Mouse (Mus musculus) hindbrain, embryonic 16.5 days (tissue): Measurements from ENCODE around the gene Abcb9. TPM values are rescaled to one million over a fixed set of nuclear protein-coding genes. Genes with fewer than 3 reads are reported as not detected.

Source experiments
- ATAC-seq: fragments of 200-750 bp; cut with Nextera tagmentation; 2 replicates; pipeline ENCODE4 v1.8.0; 2017; ENCODE audit warnings: moderate TSS enrichment, moderate library complexity
- H3K27ac ChIP-seq: fragments of 300-500 bp; sonication (generic); 2 replicates; pipeline ENCODE4 v1.5.1; 2014; ENCODE audit warnings: low read depth, mild to moderate bottlenecking, control low read depth, low read length, moderate library complexity
- H3K27me3 ChIP-seq: fragments of 300-500 bp; sonication (generic); replicated peaks from 2 replicates; pipeline ENCODE4 v1.6.1; 2014; ENCODE audit warnings: low read length; ENCODE audit not compliant: control insufficient read depth, insufficient read depth
- H3K36me3 ChIP-seq: fragments of 300-500 bp; sonication (generic); 2 replicates; pipeline ENCODE4 v1.6.1; 2014; ENCODE audit warnings: mild to moderate bottlenecking, low read length, moderate library complexity, mixed read lengths; ENCODE audit not compliant: control insufficient read depth, insufficient read depth
- H3K4me1 ChIP-seq: fragments of 300-500 bp; sonication (generic); 2 replicates; pipeline ENCODE4 v1.6.1; 2014; ENCODE audit warnings: low read depth, low read length; ENCODE audit not compliant: control insufficient read depth, insufficient read depth
- H3K4me2 ChIP-seq: fragments of 300-500 bp; sonication (generic); 2 replicates; pipeline ENCODE4 v1.6.1; 2014; ENCODE audit warnings: mild to moderate bottlenecking, low read length, control low read depth, moderate library complexity
- H3K4me3 ChIP-seq: fragments of 300-500 bp; sonication (generic); 2 replicates; pipeline ENCODE4 v1.5.1; 2014; ENCODE audit warnings: mild to moderate bottlenecking, low read length, control low read depth, moderate library complexity
- H3K9ac ChIP-seq: fragments of 300-500 bp; sonication (generic); 2 replicates; pipeline ENCODE4 v1.6.1; 2014; ENCODE audit warnings: low read depth, mild to moderate bottlenecking, control low read depth, low read length, moderate library complexity
- H3K9me3 ChIP-seq: fragments of 300-500 bp; sonication (generic); 2 replicates; pipeline ENCODE4 v1.6.1; 2014; ENCODE audit warnings: mild to moderate bottlenecking, low read length, moderate library complexity; ENCODE audit not compliant: control insufficient read depth
- WGBS: fragments of 180-500 bp; shearing (Covaris S2); extraction: QIAGEN DNeasy Blood & Tissue Kit; methylation state at CpG from one replicate; pipeline ENCODE4 v1.1.7; 2014; 5-methylcytosine and 5-hydroxymethylcytosine counted together
- polyA plus RNA-seq: library from polyadenylated mRNA; unstranded; fragments of >200 nt; fragmentation: Nextera tagmentation; extraction: Ambion mirVana; gene quantifications from 2 replicates; pipeline ENCODE4 v1.2.1, GENCODE M21; 2015

Abcb9 gene
- polyA plus RNA-seq, 1 experiment from 2014 or later, result 28.1 TPM

- H3K27ac ChIP-seq, result no peak overlapping the region
- H3K36me3 ChIP-seq, result peaks cover 4% of the 10 kb centered on the region
- H3K4me2 ChIP-seq, result no peak overlapping the region
- ATAC-seq, result no peak
- 93% methylated on average over 24 of the region's 24 CpGs for WGBS
- H3K9me3 ChIP-seq, result no peaks in the 10 kb centered on the region
- peaks cover 30% of the 10 kb centered on the region for H3K4me1 ChIP-seq
- no peaks in the 10 kb centered on the region for H3K27me3 ChIP-seq
- H3K4me3 ChIP-seq, result no peak overlapping the region
- no peak overlapping the region for H3K9ac ChIP-seq
Measured at GRCm38 (mm10) chr5:124114276-124115025, 18.9 kb upstream of the Abcb9 start.

- no peaks in the 10 kb centered on the region for H3K9me3 ChIP-seq
- no peak for ATAC-seq
- 0 out of 2 replicates have a peak overlapping the region, but pooled peaks have one; percentile 95 for H3K27ac ChIP-seq
- H3K27me3 ChIP-seq, result no peaks in the 10 kb centered on the region
- H3K36me3 ChIP-seq, result no peaks in the 10 kb centered on the region; the same call in 1 of the 2 replicates
- H3K4me1 ChIP-seq, result peaks cover 30% of the 10 kb centered on the region
- 15% methylated on average over 14 of the region's 14 CpGs for WGBS
- H3K4me2 ChIP-seq, result peak overlapping the region; percentile 60
- H3K9ac ChIP-seq, result peak overlapping the region; percentile 88
- peak overlapping the region; percentile 61 for H3K4me3 ChIP-seq
Measured at GRCm38 (mm10) chr5:124113030-124113429, 17.4 kb upstream of the Abcb9 start.

- peaks cover 30% of the 10 kb centered on the region for H3K4me1 ChIP-seq
- no peaks in the 10 kb centered on the region for H3K36me3 ChIP-seq
- WGBS, result under 1% methylated on average over 18 of the region's 18 CpGs
- H3K9me3 ChIP-seq, result no peaks in the 10 kb centered on the region
- H3K4me2 ChIP-seq, result peak overlapping the region; percentile 60
- H3K9ac ChIP-seq, result peak overlapping the region; percentile 88
- peak overlapping the region; percentile 95 for H3K27ac ChIP-seq
- no peaks in the 10 kb centered on the region for H3K27me3 ChIP-seq
- ATAC-seq, result no peak
- peak overlapping the region; percentile 61 for H3K4me3 ChIP-seq
Measured at GRCm38 (mm10) chr5:124112531-124112930, 16.9 kb upstream of the Abcb9 start.

- ATAC-seq, result peak; percentile 97
- WGBS, result under 1% methylated on average over 66 of the region's 66 CpGs
- H3K27ac ChIP-seq, result peak within 1 kb of the TSS; percentile 95
Measured at GRCm38 (mm10) chr5:124111742-124112497, 16.3 kb upstream of the Abcb9 start, which contains the start of gene Ogfod2. Gene Ogfod2 (plus strand): TSS chr5:124112297.

GRCm38 (mm10) chr5:124111077-124111741 is 15.6 kb upstream of the Abcb9 start:
- Histone ChIP-seq H3K4me3 (peak overlapping the region; percentile 61), H3K9me3 (no peaks in the 10 kb centered on the region), H3K27me3 (no peaks in the 10 kb centered on the region), H3K9ac (peak overlapping the region; percentile 66), H3K27ac (no peak overlapping the region; the same call in 1 of the 2 replicates), H3K4me1 (peaks cover 19% of the 10 kb centered on the region), H3K4me2 (peak overlapping the region; percentile 60), H3K36me3 (no peaks in the 10 kb centered on the region)
- WGBS, result 23% methylated on average over 17 of the region's 17 CpGs
- no peak; the same call in 1 of the 2 replicates for ATAC-seq

More at GRCm38 (mm10) chr5:124111742-124112497, 16.3 kb upstream of the Abcb9 start, which contains the start of gene Ogfod2:
- Histone ChIP-seq H3K4me1 (peaks cover 24% of the 10 kb centered on the region), H3K9ac (peak within 1 kb of the TSS; percentile 88), H3K4me2 (peak within 1 kb of the TSS; percentile 60), H3K9me3 (no peaks in the 10 kb centered on the region), H3K4me3 (peak within 1 kb of the TSS; percentile 61), H3K27me3 (no peaks in the 10 kb centered on the region), H3K36me3 (no peaks in the 10 kb centered on the region)

GRCm38 (mm10) chr5:124103552-124103951 is 8.0 kb upstream of the Abcb9 start:
- no peaks in the 10 kb centered on the region for H3K4me1 ChIP-seq
- no peaks in the 10 kb centered on the region for H3K36me3 ChIP-seq
- H3K9ac ChIP-seq, result no peak overlapping the region
- no peak for ATAC-seq
- no peak overlapping the region for H3K27ac ChIP-seq
- no peak overlapping the region for H3K4me2 ChIP-seq
- no peak overlapping the region for H3K4me3 ChIP-seq
- H3K9me3 ChIP-seq, result no peaks in the 10 kb centered on the region
- WGBS, result 95% methylated on average over 9 of the region's 9 CpGs
- no peaks in the 10 kb centered on the region for H3K27me3 ChIP-seq

GRCm38 (mm10) chr5:124103020-124103419 is 7.4 kb upstream of the Abcb9 start:
- no peaks in the 10 kb centered on the region for H3K36me3 ChIP-seq
- no peaks in the 10 kb centered on the region for H3K9me3 ChIP-seq
- H3K4me3 ChIP-seq, result no peak overlapping the region
- H3K4me2 ChIP-seq, result no peak overlapping the region
- H3K9ac ChIP-seq, result no peak overlapping the region
- WGBS, result 86% methylated on average over 3 of the region's 3 CpGs
- no peak for ATAC-seq
- H3K27me3 ChIP-seq, result no peaks in the 10 kb centered on the region
- no peaks in the 10 kb centered on the region for H3K4me1 ChIP-seq
- H3K27ac ChIP-seq, result no peak overlapping the region

GRCm38 (mm10) chr5:124102326-124102725 is 6.7 kb upstream of the Abcb9 start:
- H3K4me1 ChIP-seq, result no peaks in the 10 kb centered on the region
- H3K36me3 ChIP-seq, result no peaks in the 10 kb centered on the region
- no peak overlapping the region for H3K27ac ChIP-seq
- H3K4me2 ChIP-seq, result no peak overlapping the region
- ATAC-seq, result no peak
- H3K9ac ChIP-seq, result no peak overlapping the region
- H3K27me3 ChIP-seq, result no peaks in the 10 kb centered on the region
- H3K4me3 ChIP-seq, result no peak overlapping the region
- 84% methylated on average over 6 of the region's 6 CpGs for WGBS
- H3K9me3 ChIP-seq, result no peaks in the 10 kb centered on the region
